Mouse (Mus musculus) Patski (cell line): ENCODE results near the gene Gjb3. TPM values are rescaled to one million over a fixed set of nuclear protein-coding genes. Genes with fewer than 3 reads are reported as not detected.

ENCODE experiments used
- ATAC-seq: fragments of 100-300 bp; one replicate; pipeline ENCODE4 v1.8.0; 2021
- CTCF ChIA-PET: fragments of 350-600 bp; sonication (Branson Sonifier 250); formaldehyde crosslinking; loops from one replicate; lab custom pipeline; 2022; ENCODE audit warnings: inconsistent platforms; lab: Charles Lee
- POLR2A ChIA-PET: fragments of 350-600 bp; sonication (Branson Sonifier 250); formaldehyde crosslinking; loops from one replicate; lab custom pipeline; 2022; ENCODE audit warnings: antibody characterized with exemption, inconsistent platforms; lab: Charles Lee
- DNase-seq: peaks from one replicate; pipeline ENCODE4 v3.0.0-alpha.2; 2011; ENCODE audit warnings: low read depth, low spot score
- H3K27me3 ChIP-seq: fragments of 371-371 bp; one replicate; pipeline ENCODE4 v1.5.1; 2021
- CTCF ChIP-seq: fragments of 100-300 bp; IDR thresholded peaks from one replicate; pipeline ENCODE4 v1.5.1; 2021
- in situ Hi-C: fragments of 300-500 bp; cut with MboI; formaldehyde crosslinking; loops from 3 replicates; pipeline ENCODE4 v1.11.1; 2018; ENCODE audit warnings: low pct_unique_long_range_greater_than_20kb, mixed read lengths
- polyA plus RNA-seq: library from polyadenylated mRNA; unstranded; gene quantifications from one replicate; pipeline ENCODE4 v1.2.3, GENCODE M21; 2021

The Gjb3 gene
- polyA plus RNA-seq: 0.05 TPM

GRCm38 (mm10) chr4:127330181-127331100, at the start of gene Gjb3:
Gene Gjb3, minus strand, starts transcription at chr4:127330844.
- no peak for TF ChIP-seq CTCF
- ChIA-PET POLR2A (no interaction called here), CTCF (interaction anchor here (0.9 to 1.1 kb wide), 2 partner anchors 11 to 33 kb away, joined by 3 read pairs; no protein-coding TSS in a partner anchor)
- ATAC-seq (no peak), DNase-seq (no peak)
- no peaks in the 10 kb centered on the region for H3K27me3 ChIP-seq
- in situ Hi-C loops: no loop called here

DNA sequence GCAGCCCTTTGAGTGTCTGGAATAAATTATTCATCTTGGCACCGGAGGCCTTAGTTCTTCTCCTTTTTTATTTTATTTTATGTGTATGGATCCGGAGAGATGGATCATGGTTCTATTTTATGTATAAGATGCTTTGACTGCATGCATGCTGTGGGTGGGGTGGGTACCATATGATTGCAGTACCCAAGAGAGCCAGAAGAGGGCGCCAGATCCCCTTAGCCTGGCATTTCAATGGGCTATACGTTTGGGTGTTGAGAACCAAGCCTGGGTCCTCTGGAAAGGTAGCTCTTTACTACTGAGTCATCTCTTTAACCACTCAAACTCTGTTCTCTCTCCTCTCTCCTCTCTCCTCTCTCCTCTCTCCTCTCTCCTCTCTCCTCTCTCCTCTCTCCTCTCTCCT, 46.7 kb upstream of the Gjb3 start:
- ATAC-seq (no peak), DNase-seq (no peak)
- peak; percentile 49 for TF ChIP-seq CTCF
- ChIA-PET POLR2A (no interaction called here), CTCF (no interaction called here)
- H3K27me3 ChIP-seq: no peaks in the 10 kb centered on the region
- in situ Hi-C loops: no loop called here

DNA sequence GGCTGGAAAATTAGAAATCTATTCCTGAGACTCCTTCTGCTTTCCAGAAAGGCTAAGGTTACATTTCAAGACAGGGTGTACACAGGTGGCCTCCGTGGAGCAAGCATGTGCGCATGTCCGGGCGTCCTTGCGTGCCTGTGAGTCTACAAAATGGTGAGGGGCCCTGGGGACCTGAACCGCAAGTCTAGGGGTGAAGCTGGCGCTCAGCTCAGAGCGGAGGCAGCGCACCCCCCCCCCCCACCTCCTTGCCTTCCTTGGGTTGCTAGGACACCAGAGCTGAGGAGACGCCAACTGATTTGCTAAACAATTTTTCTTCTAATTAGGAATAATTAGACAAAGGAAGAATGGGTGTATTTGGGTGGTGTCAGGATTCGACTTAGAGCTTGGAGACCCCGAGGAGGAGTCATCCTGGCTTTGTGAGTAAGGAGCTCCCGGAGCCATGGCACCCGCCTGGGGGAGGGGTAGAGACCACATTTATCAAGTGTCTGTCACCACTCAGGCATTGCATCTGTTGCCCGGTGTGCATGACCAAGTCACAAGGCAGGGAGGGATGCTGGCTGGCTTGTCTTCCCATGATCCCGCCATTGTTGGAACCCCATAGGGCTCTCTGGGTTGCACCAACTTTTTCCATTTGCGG, 45.0 kb upstream of the Gjb3 start:
- ChIA-PET CTCF (no interaction called here), POLR2A (no interaction called here)
- no peak for DNase-seq
- in situ Hi-C loops: no loop called here
- H3K27me3 ChIP-seq: no peaks in the 10 kb centered on the region
- no peak for ATAC-seq
- no peak for TF ChIP-seq CTCF

GRCm38 (mm10) chr4:127374645-127375044, 44.0 kb upstream of the Gjb3 start:
- no peak for DNase-seq
- CTCF ChIA-PET: no interaction called here
- in situ Hi-C loops: no loop called here
- no peak for ATAC-seq
- H3K27me3 ChIP-seq: no peaks in the 10 kb centered on the region
- POLR2A ChIA-PET: no interaction called here
- peak; percentile 34 for TF ChIP-seq CTCF

- TF ChIP-seq CTCF: no peak
- ATAC-seq: peak; percentile 34
Measured at GRCm38 (mm10) chr4:127373491-127373890, 42.8 kb upstream of the Gjb3 start.

DNA sequence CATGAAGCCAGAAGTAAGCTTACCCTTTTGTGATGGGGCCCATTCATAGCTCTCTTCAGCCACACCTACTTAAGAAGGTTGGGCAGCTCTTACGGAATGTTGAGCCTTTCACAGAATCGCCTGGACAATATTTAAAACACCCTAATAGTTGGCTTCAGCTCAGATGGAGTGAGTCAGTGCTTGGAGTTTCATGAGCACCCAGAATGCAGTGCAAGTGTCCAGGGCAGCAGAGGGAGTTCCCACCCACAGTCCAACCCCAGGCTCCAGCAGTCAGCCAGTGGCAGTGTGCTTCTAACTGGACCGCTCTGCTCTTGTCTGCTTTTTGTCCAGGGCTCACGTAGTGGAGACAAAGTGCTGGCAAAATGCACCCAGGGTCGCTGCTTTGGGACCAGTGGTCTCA, 40.9 kb upstream of the Gjb3 start:
- no peak for DNase-seq
- POLR2A ChIA-PET: no interaction called here
- in situ Hi-C loops: no loop called here

More at GRCm38 (mm10) chr4:127373491-127373890, 42.8 kb upstream of the Gjb3 start:
- ChIA-PET POLR2A (no interaction called here), CTCF (no interaction called here)
- DNase-seq: peak; percentile 51
- in situ Hi-C loops: no loop called here
- H3K27me3 ChIP-seq: no peaks in the 10 kb centered on the region

GRCm38 (mm10) chr4:127370447-127370846, 39.8 kb upstream of the Gjb3 start:
- ChIA-PET CTCF (interaction anchor here (0.6 to 1.3 kb wide), 3 partner anchors 120 to 150 kb away, joined by 3 to 6 read pairs (median 4); no protein-coding TSS in a partner anchor), POLR2A (no interaction called here)
- H3K27me3 ChIP-seq: no peaks in the 10 kb centered on the region
- ATAC-seq (no peak), DNase-seq (no peak)
- peak; percentile 68 for TF ChIP-seq CTCF
- in situ Hi-C loops: no loop called here

More for the DNA sequence above, 40.9 kb upstream of the Gjb3 start:
- no peak for ATAC-seq
- no peaks in the 10 kb centered on the region for H3K27me3 ChIP-seq
- no peak for TF ChIP-seq CTCF
- CTCF ChIA-PET: no interaction called here

- ChIA-PET CTCF (interaction anchor here (1.0 to 1.7 kb wide), 4 partner anchors 15 to 120 kb away, joined by 3 to 4 read pairs (median 4); partner anchors contain the start of gene Gjb4), POLR2A (no interaction called here)
- in situ Hi-C loops: loop anchor here (10.0 kb wide), 2 partner anchors 114 to 1176 kb away; no protein-coding TSS in a partner anchor
- DNase-seq (no peak), ATAC-seq (peak; percentile 56)
- H3K27me3 ChIP-seq: no peaks in the 10 kb centered on the region
- TF ChIP-seq CTCF: peak; percentile 90
Measured at GRCm38 (mm10) chr4:127368379-127368973, 37.8 kb upstream of the Gjb3 start.

DNA sequence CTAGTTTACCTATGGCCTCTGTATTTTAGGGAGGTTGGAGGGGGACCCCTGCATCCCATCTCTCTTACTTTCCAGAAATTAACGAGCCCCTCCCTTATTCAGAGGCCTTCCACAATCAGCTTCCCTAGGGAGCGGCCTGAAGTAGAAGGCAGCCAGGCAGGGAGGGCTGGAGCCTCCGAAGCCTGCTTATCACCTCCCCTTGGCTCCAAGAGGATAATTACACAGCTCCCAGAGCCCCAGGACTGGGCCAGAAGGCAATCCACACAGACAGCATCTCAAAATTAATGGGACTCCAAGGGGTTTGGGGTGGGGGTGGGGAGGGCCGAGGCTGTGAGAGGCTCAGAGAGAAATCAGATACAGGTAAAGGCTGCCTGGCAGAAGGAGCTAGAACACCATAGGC, 35.2 kb upstream of the Gjb3 start:
- in situ Hi-C loops: loop anchor here (10.0 kb wide), 2 partner anchors 111 to 1179 kb away; no protein-coding TSS in a partner anchor
- ChIA-PET CTCF (no interaction called here), POLR2A (interaction anchor here (1.1 kb wide), 1 partner anchor 11 kb away, joined by 4 read pairs; the partner anchor contains the start of gene Gjb4)
- DNase-seq: no peak
- no peak for TF ChIP-seq CTCF
- no peaks in the 10 kb centered on the region for H3K27me3 ChIP-seq
- no peak for ATAC-seq

DNA sequence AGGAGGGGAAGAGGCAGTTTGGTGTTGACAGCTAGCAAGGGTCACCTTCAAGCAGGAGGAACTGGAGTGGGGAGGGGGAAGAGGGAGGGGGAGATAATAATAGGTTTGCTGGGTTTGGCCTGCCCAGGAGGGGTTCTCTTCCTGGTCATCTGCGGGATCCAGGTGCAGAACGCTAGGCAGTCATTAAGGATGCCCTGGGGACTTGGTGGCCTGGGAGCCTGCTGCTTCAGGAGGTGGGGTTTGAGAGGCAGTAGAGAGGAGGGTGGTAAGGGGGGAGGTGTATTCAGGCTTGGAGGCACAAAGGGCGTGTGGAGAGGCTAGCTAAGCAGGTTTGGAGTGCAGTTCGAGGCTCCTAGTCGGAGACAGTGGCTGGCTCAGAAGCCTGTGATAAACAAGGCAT, 34.8 kb upstream of the Gjb3 start:
- in situ Hi-C loops: loop anchor here (10.0 kb wide), 2 partner anchors 111 to 1179 kb away; no protein-coding TSS in a partner anchor
- CTCF ChIA-PET: no interaction called here
- no peak for TF ChIP-seq CTCF
- ATAC-seq: no peak
- no peak for DNase-seq
- POLR2A ChIA-PET: no interaction called here
- H3K27me3 ChIP-seq: no peaks in the 10 kb centered on the region
